Mouse (Mus musculus) heart, postnatal 14 days (tissue): ENCODE measurements around the gene Cr1l. TPM values are rescaled to one million over a fixed set of nuclear protein-coding genes. Genes with fewer than 3 reads are reported as not detected.

Source experiments
- DNase-seq, 2 experiments: peaks; one replicate each; pipeline ENCODE4 v3.0.0; 2021 to 2022
- intact Hi-C: fragments of 180-260 bp; cut with DNase I; formaldehyde crosslinking; loops from one replicate; pipeline ENCODE4 v1.15.1; 2025
- long read RNA-seq, 2 experiments: library from polyadenylated mRNA; stranded (forward); transcript quantifications; one replicate each; pipeline ENCODE4 v2.0.0; 2021
- total RNA-seq, 2 experiments: library from RNA; stranded (reverse); gene quantifications; 2 replicates each; pipeline ENCODE4 v1.2.3; 2021

The Cr1l gene
- 10 to 100 TPM; 66.8 to 71.2 TPM for total RNA-seq
- long read RNA-seq, experiment 1, transcript Cr1l-201 (10 exons, 1,651 nt), result major isoform, 39 of 87 reads
- long read RNA-seq, experiment 1, partial matches to known transcripts, result 2 of 87 reads
- long read RNA-seq, experiment 1, other reads (novel, unspliced or antisense), result 45 of 87 reads
- long read RNA-seq, experiment 2, transcript Cr1l-201 (10 exons, 1,651 nt), result major isoform, 24 of 66 reads
- long read RNA-seq, experiment 2, partial matches to known transcripts, result 1 of 66 reads
- long read RNA-seq, experiment 2, other reads (novel, unspliced or antisense), result 41 of 66 reads

GRCm38 (mm10) chr1:195130953-195131674 is at the start of gene Cr1l:
Gene Cr1l, minus strand, starts transcription at chr1:195131586.
- intact Hi-C loops, result loop anchor here (2.0 to 5.0 kb wide), 2 partner anchors 101 to 154 kb away; no protein-coding TSS in a partner anchor
- DNase-seq, result peak; percentile 86 to 88

- peak; percentile 40 to 51 for DNase-seq
- intact Hi-C loops, result no loop called here
These were observed 44.9 kb upstream of the Cr1l start, which contains the start of gene Cr2 for GRCm38 (mm10) chr1:195175980-195176931. Gene Cr2, minus strand, starts transcription at chr1:195176716.

- intact Hi-C loops, result no loop called here
- no peak for DNase-seq
These were observed 33.8 kb upstream of the Cr1l start for GRCm38 (mm10) chr1:195164996-195165755.

GRCm38 (mm10) chr1:195132070-195132469 is 684 bp upstream of the Cr1l start:
- intact Hi-C loops, result loop anchor here (5.0 kb wide), 1 partner anchor 100 kb away; no protein-coding TSS in a partner anchor
- DNase-seq, result peak in 1 of 2 experiments; percentile 10

- intact Hi-C loops, result loop anchor here (2.0 to 5.0 kb wide), 2 partner anchors 101 to 155 kb away; no protein-coding TSS in a partner anchor
- DNase-seq, result no peak
These were observed 259 bp upstream of the Cr1l start for GRCm38 (mm10) chr1:195131675-195132015.

- DNase-seq, result peak in 1 of 2 experiments; percentile 4
- intact Hi-C loops, result loop anchor here (2.0 to 5.0 kb wide), 2 partner anchors 102 to 154 kb away; no protein-coding TSS in a partner anchor
These were observed 907 bp downstream of the Cr1l start for GRCm38 (mm10) chr1:195130479-195130878.

GRCm38 (mm10) chr1:195129867-195130266 is 1.5 kb downstream of the Cr1l start:
- intact Hi-C loops, result loop anchor here (2.0 to 5.0 kb wide), 2 partner anchors 102 to 153 kb away; no protein-coding TSS in a partner anchor
- no peak for DNase-seq

- intact Hi-C loops, result no loop called here
- DNase-seq, result no peak
These were observed 17.0 kb downstream of the Cr1l start for GRCm38 (mm10) chr1:195114414-195114813.

GRCm38 (mm10) chr1:195113621-195114020 is 17.8 kb downstream of the Cr1l start:
- intact Hi-C loops, result no loop called here
- no peak for DNase-seq

- DNase-seq, result no peak
These were observed 30.7 kb downstream of the Cr1l start for GRCm38 (mm10) chr1:195100693-195101092.

GRCm38 (mm10) chr1:195098004-195098403 is 33.4 kb downstream of the Cr1l start:
- DNase-seq, result no peak
- intact Hi-C loops, result loop anchor here (10.0 kb wide), 1 partner anchor 123 kb away; no protein-coding TSS in a partner anchor

More at GRCm38 (mm10) chr1:195100693-195101092, 30.7 kb downstream of the Cr1l start:
- intact Hi-C loops, result no loop called here

GRCm38 (mm10) chr1:195092220-195092720 is 39.1 kb downstream of the Cr1l start, which contains the start of gene Cd46:
Gene Cd46, minus strand, starts transcription at chr1:195092249.
- peak; percentile 61 to 76 for DNase-seq
- intact Hi-C loops, result loop anchor here (10.0 kb wide), 1 partner anchor 117 kb away; no protein-coding TSS in a partner anchor

- intact Hi-C loops, result loop anchor here (10.0 kb wide), 1 partner anchor 117 kb away; no protein-coding TSS in a partner anchor
- no peak for DNase-seq
These were observed 39.6 kb downstream of the Cr1l start for GRCm38 (mm10) chr1:195091699-195092219.

GRCm38 (mm10) chr1:195082142-195082541 is 49.2 kb downstream of the Cr1l start:
- intact Hi-C loops, result no loop called here
- no peak for DNase-seq

Other genes with a start within 250 kb of the Cr1l start
- gene Cd34, start 192.8 kb downstream of the Cr1l start, total RNA-seq, result 100 to 1,000 TPM; 187 to 190 TPM
- gene Cd46, start 39.3 kb downstream of the Cr1l start, total RNA-seq, result 1 to 10 TPM; 1.7 to 1.9 TPM
- under 1 TPM; 0.07 to 0.24 TPM for gene Cr2, start 45.1 kb upstream of the Cr1l start, total RNA-seq